Mouse (Mus musculus): ENCODE measurements around the gene Cyp4f13. TPM values are rescaled to one million over a fixed set of nuclear protein-coding genes. Genes with fewer than 3 reads are reported as not detected.

The Cyp4f13 gene
- total RNA-seq, 1 experiment from 2014 or later = 10.7 TPM

DNA sequence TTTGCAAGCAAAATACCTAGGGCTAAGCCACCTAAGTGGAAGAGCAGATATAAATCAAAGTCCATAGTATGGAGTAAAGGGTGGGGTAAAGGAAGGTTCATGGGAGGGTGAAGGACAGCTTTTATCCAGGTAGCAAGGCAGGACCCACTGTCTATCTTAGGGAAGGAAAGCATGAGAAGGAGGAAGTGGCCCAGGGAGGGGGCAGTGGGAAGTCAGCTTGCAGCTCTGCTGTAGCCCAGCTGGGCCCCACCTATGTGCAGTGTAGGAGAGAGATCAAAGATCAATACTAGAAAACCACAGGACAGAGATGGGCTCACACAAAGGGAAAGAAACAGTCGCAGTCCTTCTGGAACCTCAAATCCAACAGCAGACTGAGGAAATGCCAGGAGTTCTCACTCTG, 31.1 kb downstream of the Cyp4f13 start:
- ATAC-seq (replicated peaks; ENCODE audit: low read depth, poor library complexity, severe bottlenecking) = no peak

DNA sequence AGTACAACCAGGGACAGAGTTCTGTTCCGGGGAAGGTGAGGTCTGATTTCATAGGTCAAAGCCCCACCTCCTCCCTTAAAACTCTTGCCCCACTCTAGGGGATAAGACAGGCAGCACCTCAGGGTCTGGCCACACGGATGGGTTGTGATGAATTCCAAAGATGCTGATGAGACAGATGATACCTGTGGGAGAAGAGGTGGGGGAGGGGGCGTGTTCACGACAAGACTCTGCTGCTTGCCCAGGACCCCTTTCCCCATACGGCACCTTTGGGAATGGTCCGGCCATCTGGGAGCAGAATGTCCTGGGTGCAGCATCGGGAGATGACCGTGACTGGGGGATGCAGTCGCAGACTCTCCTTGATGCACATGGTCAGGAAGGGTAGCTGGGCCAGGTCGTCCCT, 41.0 kb downstream of the Cyp4f13 start:
- no peak for ATAC-seq (replicated peaks; ENCODE audit: low read depth, poor library complexity, severe bottlenecking)

DNA sequence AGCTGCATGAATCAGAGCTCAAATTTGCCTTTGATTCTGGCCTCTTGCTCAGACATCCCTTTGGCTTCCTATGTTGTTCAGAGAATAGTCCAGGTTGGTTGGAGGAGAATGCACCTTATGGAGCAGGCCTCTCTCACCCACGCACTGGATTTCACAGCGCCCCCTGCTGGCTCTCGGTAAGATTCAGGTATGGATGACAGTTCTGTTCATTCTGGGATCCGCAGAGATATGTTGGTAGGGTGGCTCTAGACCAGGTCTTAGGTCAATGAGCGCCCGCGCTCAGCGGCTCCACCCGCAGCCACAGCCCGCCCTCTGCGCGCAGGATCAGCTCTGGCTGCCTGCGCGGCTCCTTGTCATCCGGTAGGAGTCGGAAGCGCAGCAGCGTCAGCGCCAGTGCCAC, 42.0 kb downstream of the Cyp4f13 start:
- ATAC-seq (replicated peaks; ENCODE audit: low read depth, poor library complexity, severe bottlenecking) = peak; percentile 63

DNA sequence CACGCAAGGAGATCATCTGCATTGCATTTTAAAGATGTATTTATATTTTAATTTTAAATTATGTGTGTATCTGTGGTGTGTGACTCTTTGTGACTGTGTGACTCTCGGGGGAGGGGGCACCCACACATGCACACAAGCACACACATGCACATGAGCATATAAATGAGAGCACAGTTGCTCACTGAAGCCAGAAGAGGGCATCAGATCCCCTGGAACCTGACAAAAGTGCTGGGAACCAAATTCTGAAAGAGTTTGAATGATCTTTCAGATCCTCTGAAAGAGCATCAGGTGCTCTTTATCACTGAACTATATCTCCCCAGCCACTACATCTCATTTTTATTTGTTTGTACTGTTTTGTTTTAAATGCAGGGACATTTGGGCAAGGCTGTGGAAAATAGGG, 42.8 kb downstream of the Cyp4f13 start:
- 0 out of 2 replicates have a peak, but pooled peaks have one; percentile 36 for ATAC-seq (replicated peaks; ENCODE audit: low read depth, poor library complexity, severe bottlenecking)

DNA sequence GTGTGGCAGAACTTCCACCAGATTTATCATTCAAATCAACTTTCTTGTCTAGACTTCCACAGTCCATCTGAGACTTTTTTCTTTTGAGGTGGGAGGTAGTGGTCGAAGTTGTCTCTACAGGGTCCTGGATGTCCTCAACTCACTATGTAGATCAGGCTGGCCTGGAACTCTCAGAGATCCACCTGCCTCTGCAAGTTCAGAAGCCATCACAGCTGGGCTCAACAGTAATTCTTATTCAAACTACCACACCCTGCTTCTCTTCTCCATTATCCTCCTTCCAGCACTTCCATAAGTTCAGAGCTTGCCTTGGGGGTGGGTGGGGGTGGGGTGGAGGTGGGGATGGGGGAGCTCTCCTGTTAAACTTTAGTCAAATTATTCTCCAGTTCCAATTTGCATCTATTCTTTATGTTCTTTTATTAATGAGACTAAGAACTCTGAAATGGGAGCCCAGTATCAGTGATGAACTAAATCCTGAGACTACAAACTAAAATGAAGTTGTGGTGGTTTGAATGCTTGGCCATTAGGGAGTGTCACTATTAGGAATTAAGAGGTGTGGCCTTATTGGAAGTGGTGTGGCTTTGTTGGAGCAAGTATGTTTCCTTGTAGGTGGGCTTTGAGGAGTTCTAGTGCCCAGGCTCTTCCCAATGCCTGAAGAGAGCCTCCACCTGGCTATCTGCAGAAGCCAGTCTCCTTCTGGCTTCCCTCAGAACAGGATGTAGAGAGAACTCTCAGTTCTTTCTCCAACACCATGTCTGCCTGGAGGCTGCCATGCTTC, 45.3 kb downstream of the Cyp4f13 start:
- ATAC-seq (replicated peaks; ENCODE audit: low read depth, poor library complexity, severe bottlenecking) = no peak

DNA sequence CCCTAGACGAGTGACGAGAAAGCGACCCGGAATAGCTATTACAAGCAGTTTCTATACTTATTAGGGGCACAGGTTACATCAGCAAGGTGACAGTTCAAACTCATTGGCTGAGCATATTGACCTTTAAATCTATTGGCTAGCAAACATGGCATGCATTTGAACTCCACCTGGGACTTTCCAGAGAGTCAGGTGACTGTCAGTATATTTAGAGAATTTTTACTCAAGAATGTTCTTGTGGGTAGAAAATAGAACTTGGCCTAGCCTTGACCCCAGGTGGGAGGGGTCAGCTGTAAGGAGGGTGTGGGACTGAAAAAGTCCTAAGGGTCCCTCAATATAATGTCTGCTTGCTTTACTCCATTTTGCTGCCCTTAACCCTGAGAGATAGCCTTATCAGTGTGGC, 51.8 kb downstream of the Cyp4f13 start:
- ATAC-seq (replicated peaks; ENCODE audit: low read depth, poor library complexity, severe bottlenecking) = no peak

DNA sequence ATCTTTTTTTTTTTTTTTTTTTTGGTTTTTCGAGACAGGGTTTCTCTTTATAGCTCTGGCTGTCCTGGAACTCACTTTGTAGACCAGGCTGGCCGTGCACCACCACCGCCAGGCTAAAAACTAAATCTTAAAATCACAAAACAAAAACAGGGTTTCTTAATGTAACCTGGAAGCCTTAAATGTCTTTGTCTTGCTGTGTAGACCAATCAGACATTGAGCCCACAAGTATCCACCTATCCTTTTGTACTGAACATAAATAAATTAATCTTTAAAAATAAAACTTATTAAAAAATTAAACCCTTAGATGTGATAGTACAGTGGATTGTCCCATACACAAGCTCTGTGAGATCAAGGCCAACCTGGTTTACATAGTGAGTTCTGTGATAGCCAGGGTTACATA, 53.3 kb downstream of the Cyp4f13 start:
- no peak for ATAC-seq (replicated peaks; ENCODE audit: low read depth, poor library complexity, severe bottlenecking)

DNA sequence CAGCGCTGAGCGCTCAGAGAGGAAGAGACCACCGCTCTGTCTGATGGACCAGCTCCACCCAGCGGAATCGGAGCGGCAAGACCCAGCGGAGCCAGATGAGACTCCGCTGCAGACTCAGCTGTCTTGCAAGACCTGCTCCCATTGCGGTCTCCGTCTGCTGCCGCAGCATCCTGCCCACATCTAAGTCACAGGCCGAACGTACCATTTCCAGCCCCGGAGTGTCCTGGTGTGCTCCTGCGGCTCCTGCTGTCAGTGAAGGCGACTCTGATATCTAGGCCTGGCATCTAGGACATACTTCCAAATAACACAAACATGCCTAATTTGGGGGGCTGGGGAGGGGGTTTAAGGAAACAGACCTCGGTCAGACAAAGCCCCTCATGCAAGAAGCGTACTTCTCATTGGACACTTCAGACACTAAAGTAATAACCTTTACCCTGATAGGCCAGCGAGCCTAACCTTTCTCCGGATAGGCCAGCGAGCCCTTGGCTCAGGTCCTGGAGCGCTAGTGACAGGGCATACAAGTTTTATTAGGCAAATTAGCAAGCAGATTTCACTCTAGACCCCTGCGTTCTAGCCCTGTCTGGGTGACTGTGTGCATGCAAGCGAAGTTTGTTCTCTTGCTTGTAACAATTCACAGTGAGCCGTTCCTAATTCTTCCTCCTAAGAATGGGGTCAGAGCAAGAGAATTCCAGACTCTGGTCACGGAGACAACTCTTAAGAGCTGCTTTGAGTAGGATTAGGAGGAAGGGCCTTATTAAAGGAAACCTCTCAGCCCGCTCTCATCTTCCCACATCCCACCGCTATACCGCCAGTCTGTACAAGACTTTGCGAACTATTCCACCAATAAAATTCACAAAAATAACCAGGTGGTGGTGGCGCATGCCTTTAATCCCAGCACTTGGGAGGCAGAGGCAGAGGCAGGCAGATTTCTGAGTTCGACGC, 55.7 kb downstream of the Cyp4f13 start, which contains the start of gene Zfp870:
Gene Zfp870 (minus strand): TSS at position 404 of the 942 bp plus-strand sequence.
- ATAC-seq (replicated peaks; ENCODE audit: low read depth, poor library complexity, severe bottlenecking) = peak; percentile 98

DNA sequence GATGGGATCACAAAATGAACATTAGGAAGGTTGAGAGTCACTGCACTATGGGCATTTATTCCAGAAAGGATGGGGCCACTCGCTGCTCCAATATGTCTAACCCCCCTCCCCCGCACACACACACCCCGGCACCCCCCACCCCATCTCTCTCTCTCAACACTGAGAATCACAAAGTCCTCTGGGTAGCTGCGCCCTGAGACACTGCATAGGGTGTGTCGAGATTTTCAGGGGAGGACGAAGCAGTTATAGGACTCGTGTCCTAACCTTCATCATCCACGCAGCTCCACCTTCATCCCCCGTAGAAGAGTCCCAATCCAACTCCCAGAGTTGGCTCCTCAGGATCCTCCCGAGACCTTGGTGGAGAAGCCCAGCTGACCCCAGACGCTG, 56.4 kb downstream of the Cyp4f13 start:
- ATAC-seq (replicated peaks; ENCODE audit: low read depth, poor library complexity, severe bottlenecking) = no peak

DNA sequence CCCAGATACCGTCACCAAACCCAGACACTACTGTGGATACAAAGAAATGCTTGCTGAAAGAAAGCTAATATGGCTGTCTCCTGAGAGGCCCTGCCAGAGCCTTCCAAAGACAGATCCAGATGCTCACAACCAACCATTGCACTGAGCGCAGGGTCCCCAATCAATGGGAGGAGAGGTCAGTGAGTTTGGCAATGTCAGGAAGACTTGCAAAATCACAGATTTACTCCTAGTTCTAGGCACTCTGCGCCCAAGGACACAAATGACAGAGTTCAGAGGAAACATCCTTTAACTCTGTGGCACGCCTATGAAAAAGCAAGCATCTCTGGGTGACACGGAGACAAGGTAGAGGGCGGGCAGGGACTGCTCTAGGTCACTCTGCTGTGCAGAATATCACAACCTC, 57.6 kb downstream of the Cyp4f13 start:
- no peak for ATAC-seq (replicated peaks; ENCODE audit: low read depth, poor library complexity, severe bottlenecking)

DNA sequence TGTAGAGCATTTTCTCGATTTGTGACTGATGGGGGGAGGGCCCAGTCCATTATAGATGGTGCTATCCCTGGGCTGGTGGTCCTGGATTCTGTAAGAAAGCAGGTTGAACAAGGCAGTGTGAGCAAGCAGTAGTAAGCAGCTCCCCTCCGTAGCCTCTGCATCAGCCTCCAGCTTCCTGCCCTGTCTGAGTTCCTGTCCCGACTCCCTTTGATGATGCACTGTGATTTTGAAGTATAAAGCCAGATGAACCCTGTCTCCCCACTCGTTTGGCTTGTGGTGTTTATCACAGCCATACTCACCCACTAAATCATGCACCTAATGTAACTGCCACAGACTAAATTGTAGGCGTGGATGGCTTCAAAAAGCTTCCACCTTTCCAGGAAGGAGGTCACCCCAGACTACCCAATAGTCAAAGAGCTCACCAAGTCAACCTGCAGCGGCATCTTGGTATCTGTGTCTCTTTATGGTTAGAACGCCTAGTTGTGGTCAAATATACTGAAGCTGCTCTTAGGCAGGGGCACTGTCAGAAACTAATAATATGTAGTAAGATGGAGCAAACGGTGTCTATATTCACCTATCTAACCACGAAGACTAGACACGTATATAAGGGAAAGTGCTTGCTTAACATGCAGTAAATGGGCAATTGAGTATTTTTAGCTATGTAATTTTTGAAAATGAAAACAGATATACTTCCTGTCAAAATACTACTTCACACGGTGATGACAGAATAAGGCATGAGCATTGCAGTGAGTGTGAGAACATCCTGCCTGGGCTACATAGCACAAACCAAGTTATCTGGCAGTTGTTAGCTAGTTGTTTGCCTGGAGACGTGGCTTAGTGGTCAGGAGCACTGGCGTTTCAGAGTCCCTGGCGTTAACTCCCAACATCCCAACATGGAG, 66.6 kb downstream of the Cyp4f13 start:
- no peak for ATAC-seq (replicated peaks; ENCODE audit: low read depth, poor library complexity, severe bottlenecking)

DNA sequence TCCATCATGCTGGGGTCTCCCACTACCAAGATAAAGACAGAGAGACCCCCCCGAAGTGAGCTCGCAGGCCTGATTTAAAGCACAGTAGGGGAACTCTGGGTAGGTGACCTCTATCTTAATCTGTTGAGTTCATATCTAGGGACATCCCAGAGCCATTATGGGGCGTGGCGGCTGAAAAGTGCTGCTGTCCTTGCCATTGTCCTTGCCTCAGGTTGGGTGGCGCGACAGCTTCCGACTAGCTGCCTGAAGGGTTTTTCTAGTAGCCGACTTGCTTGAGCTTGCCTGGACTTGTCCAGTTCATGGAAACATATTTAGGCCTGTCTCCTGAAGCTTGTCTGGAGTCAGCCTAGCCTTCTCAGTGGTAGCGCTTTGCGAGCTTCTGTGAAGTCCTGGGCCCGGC, 68.4 kb downstream of the Cyp4f13 start:
- no peak for ATAC-seq (replicated peaks; ENCODE audit: low read depth, poor library complexity, severe bottlenecking)

DNA sequence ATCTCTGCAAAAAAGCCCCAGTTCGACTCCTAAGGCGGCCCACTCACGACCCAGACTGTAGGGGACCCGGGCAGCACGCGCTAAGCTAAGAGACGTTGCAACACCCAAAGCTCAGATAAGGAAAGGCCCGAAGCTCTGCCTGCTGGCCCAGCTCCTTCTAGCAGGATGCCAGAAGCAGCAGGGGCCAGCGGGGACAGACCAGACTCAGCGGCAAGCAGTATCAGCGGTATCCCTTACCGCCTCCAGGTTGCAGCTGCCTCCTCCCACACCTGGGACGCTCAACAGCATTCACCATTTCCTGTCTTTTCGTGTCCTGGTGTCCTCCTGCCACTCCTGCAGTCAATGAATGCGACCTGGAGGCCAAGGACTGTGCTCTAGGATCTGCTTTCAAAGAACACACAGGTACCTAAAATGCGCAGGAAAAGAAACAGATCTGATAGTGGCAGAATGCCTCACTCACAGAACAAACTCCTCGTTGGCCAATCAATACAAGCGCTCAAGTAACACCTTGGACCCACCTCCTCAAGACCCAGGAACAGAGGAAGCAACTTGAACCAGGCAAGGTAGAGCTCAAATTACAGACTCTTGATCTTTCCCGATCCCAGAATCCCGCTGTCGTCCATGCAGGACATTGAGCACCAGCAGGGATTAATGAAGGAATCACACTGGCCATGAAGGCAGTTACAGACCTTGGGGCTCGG, 69.6 kb downstream of the Cyp4f13 start:
- no peak for ATAC-seq (replicated peaks; ENCODE audit: low read depth, poor library complexity, severe bottlenecking)

Other genes starting within 250 kb of the Cyp4f13 start
- 29.4 and 38.3 TPM in 2 replicates for gene Zfp871, start 159.1 kb downstream of the Cyp4f13 start, total RNA-seq (2017)
- gene Zfp811, start 137.5 kb downstream of the Cyp4f13 start, total RNA-seq (2017) = not detected in 2 replicates
- 4.9 and 9.1 TPM in 2 replicates for gene Zfp799, start 117.1 kb downstream of the Cyp4f13 start, total RNA-seq (2017)
- gene Zfp870, start 55.8 kb downstream of the Cyp4f13 start, total RNA-seq (2017) = 2.5 and 7.3 TPM in 2 replicates
- not detected in 2 replicates for gene Cyp4f14, start 30.1 kb downstream of the Cyp4f13 start, total RNA-seq (2017)
- 16.7 and 18.8 TPM in 2 replicates for gene Zfp472, start 18.4 kb upstream of the Cyp4f13 start, total RNA-seq (2017)
- 6.2 and 10.3 TPM in 2 replicates for gene Zfp952, start 45.7 kb upstream of the Cyp4f13 start, total RNA-seq (2017)
- gene Zfp763, start 86.0 kb upstream of the Cyp4f13 start, total RNA-seq (2017) = 9.9 and 16.0 TPM in 2 replicates
- not detected in 2 replicates for gene 4921501E09Rik, start 120.7 kb upstream of the Cyp4f13 start, total RNA-seq (2017)
- gene Zfp563, start 141.9 kb upstream of the Cyp4f13 start, total RNA-seq (2017) = 7.5 and 9.3 TPM in 2 replicates
- gene Morc2b, start 192.3 kb upstream of the Cyp4f13 start, total RNA-seq (2017) = not detected in 2 replicates
- not detected in 2 replicates for gene Olfr55, start 221.0 kb upstream of the Cyp4f13 start, total RNA-seq (2017)
- gene Olfr239, start 243.9 kb upstream of the Cyp4f13 start, total RNA-seq (2017) = not detected in 2 replicates

Data from common myeloid progenitor, adult 5-6 weeks (primary cell).